Mouse (Mus musculus): ENCODE results near the gene Slc19a1.

DNA sequence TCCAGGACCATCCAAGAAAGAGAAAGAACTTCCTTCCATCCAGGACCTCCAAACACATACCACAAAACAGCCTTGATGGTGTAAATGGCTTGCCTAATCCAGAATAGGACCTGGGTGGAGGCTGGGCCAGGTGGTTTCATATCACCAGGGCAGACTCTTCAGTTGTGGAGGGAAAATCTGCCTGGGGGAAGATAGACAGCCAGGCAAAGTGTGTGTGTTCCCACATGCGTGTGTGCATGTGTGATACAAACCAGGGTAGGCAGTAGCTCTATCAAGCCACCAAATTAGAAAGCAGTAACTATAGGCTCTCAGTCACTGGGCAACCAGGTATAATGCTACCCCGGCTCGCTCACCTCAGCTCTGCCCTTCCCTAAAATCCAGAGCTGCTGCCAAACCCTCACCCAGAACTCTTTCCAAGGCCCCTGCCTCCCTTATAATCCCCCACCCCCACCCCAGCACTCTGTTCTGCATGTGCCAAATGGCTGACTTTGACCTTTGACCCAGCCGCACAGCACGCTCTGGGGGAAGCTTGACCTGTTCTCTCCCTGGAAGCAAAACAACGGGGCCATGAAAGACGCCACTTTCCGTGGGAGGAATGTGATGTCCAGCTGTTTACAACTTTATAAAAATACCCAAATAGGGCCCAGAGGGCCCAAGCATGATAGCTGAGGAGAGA is 24.5 kb upstream of the Slc19a1 start:
- no peak for TF ChIP-seq CTCF (IDR thresholded peaks at IDR 0.05; ENCODE audit: control insufficient read depth, insufficient read depth, low read length)
- no peak for TF ChIP-seq POLR2A (IDR thresholded peaks at IDR 0.05; ENCODE audit: borderline replicate concordance, control insufficient read depth, low read depth, low read length)

All from bone marrow, adult 2 months (tissue).